Mouse (Mus musculus): Measurements from ENCODE around the gene Dcun1d1. TPM values are rescaled to one million over a fixed set of nuclear protein-coding genes. Genes with fewer than 3 reads are reported as not detected.

Dcun1d1 gene
- polyA plus RNA-seq, 1 experiment from 2014 or later: 93.3 TPM

GRCm38 (mm10) chr3:35963921-35964320 is 26.7 kb upstream of the Dcun1d1 start:
- no peaks in the 10 kb centered on the region for H3K9me3 ChIP-seq (ENCODE audit: control insufficient read depth, low read depth, low read length)
- no peaks in the 10 kb centered on the region for H3K4me1 ChIP-seq (ENCODE audit: control insufficient read depth, insufficient read depth, low read length)
- no peak for ATAC-seq (ENCODE audit: insufficient number of reproducible peaks, insufficient read depth, low FRiP score, low read depth)
- no peaks in the 10 kb centered on the region for H3K27me3 ChIP-seq (ENCODE audit: control insufficient read depth, insufficient read depth, low read length)
- 91% methylated on average over 5 of the region's 5 CpGs for WGBS
- peaks cover 6% of the 10 kb centered on the region; the same call in 1 of the 2 replicates for H3K36me3 ChIP-seq (ENCODE audit: control insufficient read depth, insufficient read depth, low read length)
- H3K4me3 ChIP-seq (ENCODE audit: low read depth, low read length): no peak overlapping the region
- no peak overlapping the region for H3K9ac ChIP-seq (replicated peaks; ENCODE audit: low read depth, low read length)
- no peak overlapping the region for H3K4me2 ChIP-seq (replicated peaks; ENCODE audit: low read depth, low read length)
- no peak overlapping the region for H3K27ac ChIP-seq (ENCODE audit: low read length)

- no peak overlapping the region for H3K4me2 ChIP-seq (replicated peaks; ENCODE audit: low read depth, low read length)
- H3K4me3 ChIP-seq (ENCODE audit: low read depth, low read length): no peak overlapping the region
- H3K27me3 ChIP-seq (ENCODE audit: control insufficient read depth, insufficient read depth, low read length): no peaks in the 10 kb centered on the region
- 93% methylated on average over 4 of the region's 4 CpGs for WGBS
- no peak overlapping the region for H3K9ac ChIP-seq (replicated peaks; ENCODE audit: low read depth, low read length)
- no peak overlapping the region for H3K27ac ChIP-seq (ENCODE audit: low read length)
- no peaks in the 10 kb centered on the region for H3K9me3 ChIP-seq (ENCODE audit: control insufficient read depth, low read depth, low read length)
- H3K36me3 ChIP-seq (ENCODE audit: control insufficient read depth, insufficient read depth, low read length): peaks cover 6% of the 10 kb centered on the region; the same call in 1 of the 2 replicates
- H3K4me1 ChIP-seq (ENCODE audit: control insufficient read depth, insufficient read depth, low read length): no peaks in the 10 kb centered on the region
- ATAC-seq (ENCODE audit: insufficient number of reproducible peaks, insufficient read depth, low FRiP score, low read depth): no peak
Observed at GRCm38 (mm10) chr3:35963401-35963800, 26.2 kb upstream of the Dcun1d1 start.

- no peak overlapping the region for H3K4me2 ChIP-seq (replicated peaks; ENCODE audit: low read depth, low read length)
- no peaks in the 10 kb centered on the region for H3K9me3 ChIP-seq (ENCODE audit: control insufficient read depth, low read depth, low read length)
- no peak overlapping the region for H3K27ac ChIP-seq (ENCODE audit: low read length)
- peaks cover 6% of the 10 kb centered on the region; the same call in 1 of the 2 replicates for H3K36me3 ChIP-seq (ENCODE audit: control insufficient read depth, insufficient read depth, low read length)
- H3K9ac ChIP-seq (replicated peaks; ENCODE audit: low read depth, low read length): no peak overlapping the region
- WGBS: 89% methylated on average over 5 of the region's 5 CpGs
- H3K27me3 ChIP-seq (ENCODE audit: control insufficient read depth, insufficient read depth, low read length): no peaks in the 10 kb centered on the region
- H3K4me3 ChIP-seq (ENCODE audit: low read depth, low read length): no peak overlapping the region
- no peak for ATAC-seq (ENCODE audit: insufficient number of reproducible peaks, insufficient read depth, low FRiP score, low read depth)
- no peaks in the 10 kb centered on the region for H3K4me1 ChIP-seq (ENCODE audit: control insufficient read depth, insufficient read depth, low read length)
Observed at GRCm38 (mm10) chr3:35962967-35963366, 25.7 kb upstream of the Dcun1d1 start.

- Histone ChIP-seq H3K27ac (ENCODE audit: low read length) (no peak overlapping the region), H3K27me3 (ENCODE audit: control insufficient read depth, insufficient read depth, low read length) (no peaks in the 10 kb centered on the region), H3K4me1 (ENCODE audit: control insufficient read depth, insufficient read depth, low read length) (no peaks in the 10 kb centered on the region), H3K36me3 (ENCODE audit: control insufficient read depth, insufficient read depth, low read length) (no peaks in the 10 kb centered on the region; the same call in 1 of the 2 replicates), H3K4me2 (replicated peaks; ENCODE audit: low read depth, low read length) (no peak overlapping the region), H3K4me3 (ENCODE audit: low read depth, low read length) (no peak overlapping the region), H3K9ac (replicated peaks; ENCODE audit: low read depth, low read length) (no peak overlapping the region), H3K9me3 (ENCODE audit: control insufficient read depth, low read depth, low read length) (no peaks in the 10 kb centered on the region)
- WGBS: 87% methylated on average over 3 of the region's 3 CpGs
- ATAC-seq (ENCODE audit: insufficient number of reproducible peaks, insufficient read depth, low FRiP score, low read depth): no peak
Observed at GRCm38 (mm10) chr3:35957230-35957629, 20.0 kb upstream of the Dcun1d1 start.

- H3K4me2 ChIP-seq (replicated peaks; ENCODE audit: low read depth, low read length): no peak overlapping the region
- no peaks in the 10 kb centered on the region for H3K36me3 ChIP-seq (ENCODE audit: control insufficient read depth, insufficient read depth, low read length)
- no peaks in the 10 kb centered on the region for H3K27me3 ChIP-seq (ENCODE audit: control insufficient read depth, insufficient read depth, low read length)
- H3K4me1 ChIP-seq (ENCODE audit: control insufficient read depth, insufficient read depth, low read length): no peaks in the 10 kb centered on the region
- 91% methylated on average over 11 of the region's 11 CpGs for WGBS
- H3K9me3 ChIP-seq (ENCODE audit: control insufficient read depth, low read depth, low read length): no peaks in the 10 kb centered on the region
- H3K4me3 ChIP-seq (ENCODE audit: low read depth, low read length): no peak overlapping the region
- H3K9ac ChIP-seq (replicated peaks; ENCODE audit: low read depth, low read length): no peak overlapping the region
- ATAC-seq (ENCODE audit: insufficient number of reproducible peaks, insufficient read depth, low FRiP score, low read depth): no peak
- no peak overlapping the region for H3K27ac ChIP-seq (ENCODE audit: low read length)
Observed at GRCm38 (mm10) chr3:35954901-35955575, 17.8 kb upstream of the Dcun1d1 start.

- Histone ChIP-seq H3K9ac (replicated peaks; ENCODE audit: low read depth, low read length) (no peak overlapping the region), H3K4me2 (replicated peaks; ENCODE audit: low read depth, low read length) (no peak overlapping the region), H3K36me3 (ENCODE audit: control insufficient read depth, insufficient read depth, low read length) (no peaks in the 10 kb centered on the region), H3K4me1 (ENCODE audit: control insufficient read depth, insufficient read depth, low read length) (no peaks in the 10 kb centered on the region), H3K4me3 (ENCODE audit: low read depth, low read length) (no peak overlapping the region), H3K27me3 (ENCODE audit: control insufficient read depth, insufficient read depth, low read length) (no peaks in the 10 kb centered on the region), H3K27ac (ENCODE audit: low read length) (no peak overlapping the region), H3K9me3 (ENCODE audit: control insufficient read depth, low read depth, low read length) (no peaks in the 10 kb centered on the region)
- ATAC-seq (ENCODE audit: insufficient number of reproducible peaks, insufficient read depth, low FRiP score, low read depth): no peak
- WGBS: 74% methylated on average over 6 of the region's 6 CpGs
Observed at GRCm38 (mm10) chr3:35953816-35954215, 16.6 kb upstream of the Dcun1d1 start.

- no peak overlapping the region for H3K9ac ChIP-seq (replicated peaks; ENCODE audit: low read depth, low read length)
- WGBS: 25% methylated on average over 1 of the region's 1 CpGs
- no peak overlapping the region for H3K27ac ChIP-seq (ENCODE audit: low read length)
- H3K4me2 ChIP-seq (replicated peaks; ENCODE audit: low read depth, low read length): no peak overlapping the region
- H3K4me1 ChIP-seq (ENCODE audit: control insufficient read depth, insufficient read depth, low read length): no peaks in the 10 kb centered on the region
- H3K27me3 ChIP-seq (ENCODE audit: control insufficient read depth, insufficient read depth, low read length): no peaks in the 10 kb centered on the region
- H3K9me3 ChIP-seq (ENCODE audit: control insufficient read depth, low read depth, low read length): no peaks in the 10 kb centered on the region
- ATAC-seq (ENCODE audit: insufficient number of reproducible peaks, insufficient read depth, low FRiP score, low read depth): no peak
- H3K4me3 ChIP-seq (ENCODE audit: low read depth, low read length): no peak overlapping the region
- H3K36me3 ChIP-seq (ENCODE audit: control insufficient read depth, insufficient read depth, low read length): no peaks in the 10 kb centered on the region
Observed at GRCm38 (mm10) chr3:35953184-35953583, 15.9 kb upstream of the Dcun1d1 start.

GRCm38 (mm10) chr3:35948197-35948596 is 11.0 kb upstream of the Dcun1d1 start:
- Histone ChIP-seq H3K36me3 (ENCODE audit: control insufficient read depth, insufficient read depth, low read length) (no peaks in the 10 kb centered on the region), H3K27me3 (ENCODE audit: control insufficient read depth, insufficient read depth, low read length) (no peaks in the 10 kb centered on the region), H3K4me2 (replicated peaks; ENCODE audit: low read depth, low read length) (no peak overlapping the region), H3K9ac (replicated peaks; ENCODE audit: low read depth, low read length) (no peak overlapping the region), H3K9me3 (ENCODE audit: control insufficient read depth, low read depth, low read length) (no peaks in the 10 kb centered on the region), H3K4me1 (ENCODE audit: control insufficient read depth, insufficient read depth, low read length) (no peaks in the 10 kb centered on the region), H3K27ac (ENCODE audit: low read length) (no peak overlapping the region), H3K4me3 (ENCODE audit: low read depth, low read length) (no peak overlapping the region)
- WGBS: 92% methylated on average over 7 of the region's 7 CpGs
- no peak for ATAC-seq (ENCODE audit: insufficient number of reproducible peaks, insufficient read depth, low FRiP score, low read depth)

Data from stomach, embryonic 14.5 days (tissue).